Mouse (Mus musculus) midbrain, embryonic 13.5 days (tissue): ENCODE results near the gene Iqce. TPM values are rescaled to one million over a fixed set of nuclear protein-coding genes. Genes with fewer than 3 reads are reported as not detected.

ENCODE experiments used
- ATAC-seq: fragments of 200-750 bp; cut with Nextera tagmentation; 2 replicates; pipeline ENCODE4 v1.8.0; 2017; ENCODE audit warnings: mild to moderate bottlenecking, moderate TSS enrichment, moderate library complexity
- H3K27ac ChIP-seq: fragments of 300-500 bp; sonication (generic); 2 replicates; pipeline ENCODE4 v1.5.1; 2015; ENCODE audit warnings: inconsistent platforms, mild to moderate bottlenecking, moderate library complexity
- H3K27me3 ChIP-seq: fragments of 300-500 bp; sonication (generic); 2 replicates; pipeline ENCODE4 v1.6.1; 2015; ENCODE audit warnings: mild to moderate bottlenecking, inconsistent platforms
- H3K36me3 ChIP-seq: fragments of 300-500 bp; sonication (generic); 2 replicates; pipeline ENCODE4 v1.6.1; 2015; ENCODE audit warnings: mild to moderate bottlenecking, inconsistent platforms
- H3K4me1 ChIP-seq: fragments of 300-500 bp; sonication (generic); replicated peaks from 2 replicates; pipeline ENCODE4 v1.6.1; 2015; ENCODE audit warnings: inconsistent platforms
- H3K4me2 ChIP-seq: fragments of 300-500 bp; sonication (generic); replicated peaks from 2 replicates; pipeline ENCODE4 v1.6.1; 2015; ENCODE audit warnings: moderate library complexity, mild to moderate bottlenecking, inconsistent platforms
- H3K4me3 ChIP-seq: fragments of 300-500 bp; sonication (generic); replicated peaks from 2 replicates; pipeline ENCODE4 v1.5.1; 2015; ENCODE audit warnings: mild to moderate bottlenecking, inconsistent platforms
- H3K9ac ChIP-seq: fragments of 300-500 bp; sonication (generic); replicated peaks from 2 replicates; pipeline ENCODE4 v1.6.1; 2015; ENCODE audit warnings: mild to moderate bottlenecking, inconsistent platforms
- H3K9me3 ChIP-seq: fragments of 300-500 bp; sonication (generic); 2 replicates; pipeline ENCODE4 v1.6.1; 2016; ENCODE audit warnings: mild to moderate bottlenecking, inconsistent platforms
- WGBS: fragments of 180-500 bp; shearing (Covaris S2); methylation state at CpG from one replicate; pipeline ENCODE4 v1.1.7; 2015; 5-methylcytosine and 5-hydroxymethylcytosine counted together
- polyA plus RNA-seq: library from polyadenylated mRNA; unstranded; fragments of >200 nt; fragmentation: Nextera tagmentation; extraction: Ambion mirVana; gene quantifications from 2 replicates; pipeline ENCODE4 v1.2.1, GENCODE M21; 2015

Gene Iqce
- polyA plus RNA-seq, 1 experiment from 2014 or later = 24.4 TPM

- Histone ChIP-seq H3K4me1 (peaks cover 85% of the 10 kb centered on the region), H3K27me3 (no peaks in the 10 kb centered on the region), H3K9ac (peak overlapping the region; percentile 100), H3K9me3 (no peaks in the 10 kb centered on the region), H3K4me3 (peak overlapping the region; percentile 81), H3K27ac (peak overlapping the region; percentile 65), H3K4me2 (peak overlapping the region; percentile 100), H3K36me3 (peaks cover 33% of the 10 kb centered on the region)
- 80% methylated on average over 15 of the region's 15 CpGs for WGBS
- no peak for ATAC-seq
Measured at GRCm38 (mm10) chr5:140644702-140645201, 57.4 kb downstream of the Iqce start.

- H3K4me3 ChIP-seq = peak overlapping the region; percentile 81; the same call in 1 of the 2 replicates
- ATAC-seq = no peak
- H3K27ac ChIP-seq = no peak overlapping the region
- no peaks in the 10 kb centered on the region for H3K9me3 ChIP-seq
- peaks cover 85% of the 10 kb centered on the region for H3K4me1 ChIP-seq
- peaks cover 37% of the 10 kb centered on the region for H3K36me3 ChIP-seq
- 91% methylated on average over 6 of the region's 6 CpGs for WGBS
- no peak overlapping the region for H3K9ac ChIP-seq
- no peaks in the 10 kb centered on the region for H3K27me3 ChIP-seq
- peak overlapping the region; percentile 100 for H3K4me2 ChIP-seq
Measured at GRCm38 (mm10) chr5:140644263-140644662, 57.9 kb downstream of the Iqce start.

GRCm38 (mm10) chr5:140642076-140642475 lies 60.1 kb downstream of the Iqce start:
- H3K9me3 ChIP-seq = no peaks in the 10 kb centered on the region
- H3K27ac ChIP-seq = no peak overlapping the region
- H3K4me3 ChIP-seq = no peak overlapping the region
- no peak for ATAC-seq
- no peak overlapping the region for H3K4me2 ChIP-seq
- no peaks in the 10 kb centered on the region for H3K27me3 ChIP-seq
- WGBS = 78% methylated on average over 3 of the region's 3 CpGs
- H3K9ac ChIP-seq = 0 out of 2 replicates have a peak overlapping the region, but pooled peaks have one; percentile 28
- peaks cover 58% of the 10 kb centered on the region for H3K36me3 ChIP-seq
- H3K4me1 ChIP-seq = peaks cover 86% of the 10 kb centered on the region

- H3K27ac ChIP-seq = peak overlapping the region; percentile 47
- ATAC-seq = peak; percentile 28; the same call in 1 of the 2 replicates
- WGBS = 81% methylated on average over 10 of the region's 10 CpGs
Measured at GRCm38 (mm10) chr5:140641254-140641928, 60.8 kb downstream of the Iqce start.

GRCm38 (mm10) chr5:140640812-140641211 lies 61.4 kb downstream of the Iqce start:
- Histone ChIP-seq H3K27me3 (no peaks in the 10 kb centered on the region), H3K4me2 (no peak overlapping the region), H3K27ac (no peak overlapping the region), H3K4me1 (peaks cover 77% of the 10 kb centered on the region), H3K36me3 (peaks cover 66% of the 10 kb centered on the region), H3K9me3 (no peaks in the 10 kb centered on the region), H3K4me3 (no peak overlapping the region), H3K9ac (no peak overlapping the region)
- peak; percentile 9 for ATAC-seq
- WGBS = 90% methylated on average over 2 of the region's 2 CpGs

More at GRCm38 (mm10) chr5:140641254-140641928, 60.8 kb downstream of the Iqce start:
- no peak overlapping the region for H3K4me3 ChIP-seq
- H3K9me3 ChIP-seq = no peaks in the 10 kb centered on the region
- peaks cover 82% of the 10 kb centered on the region for H3K4me1 ChIP-seq
- H3K27me3 ChIP-seq = no peaks in the 10 kb centered on the region
- H3K36me3 ChIP-seq = peaks cover 62% of the 10 kb centered on the region
- H3K9ac ChIP-seq = 0 out of 2 replicates have a peak overlapping the region, but pooled peaks have one; percentile 28
- no peak overlapping the region for H3K4me2 ChIP-seq

- H3K9ac ChIP-seq = no peak overlapping the region
- no peaks in the 10 kb centered on the region for H3K27me3 ChIP-seq
- no peak overlapping the region for H3K4me3 ChIP-seq
- 84% methylated on average over 14 of the region's 14 CpGs for WGBS
- no peak overlapping the region for H3K4me2 ChIP-seq
- no peak for ATAC-seq
- no peak overlapping the region for H3K27ac ChIP-seq
- H3K36me3 ChIP-seq = peaks cover 67% of the 10 kb centered on the region
- peaks cover 67% of the 10 kb centered on the region for H3K4me1 ChIP-seq
- no peaks in the 10 kb centered on the region for H3K9me3 ChIP-seq
Measured at GRCm38 (mm10) chr5:140639871-140640270, 62.3 kb downstream of the Iqce start.

- Histone ChIP-seq H3K4me2 (no peak overlapping the region), H3K27ac (no peak overlapping the region), H3K9me3 (no peaks in the 10 kb centered on the region), H3K27me3 (no peaks in the 10 kb centered on the region), H3K9ac (no peak overlapping the region), H3K36me3 (peaks cover 67% of the 10 kb centered on the region), H3K4me3 (no peak overlapping the region), H3K4me1 (peaks cover 62% of the 10 kb centered on the region)
- WGBS = 93% methylated on average over 4 of the region's 4 CpGs
- ATAC-seq = no peak
Measured at GRCm38 (mm10) chr5:140639312-140639711, 62.9 kb downstream of the Iqce start.

GRCm38 (mm10) chr5:140638484-140638883 lies 63.7 kb downstream of the Iqce start:
- Histone ChIP-seq H3K27me3 (no peaks in the 10 kb centered on the region), H3K9ac (no peak overlapping the region), H3K27ac (no peak overlapping the region), H3K36me3 (peaks cover 68% of the 10 kb centered on the region), H3K4me2 (no peak overlapping the region), H3K4me3 (no peak overlapping the region), H3K4me1 (peaks cover 56% of the 10 kb centered on the region), H3K9me3 (no peaks in the 10 kb centered on the region)
- ATAC-seq = no peak
- 92% methylated on average over 6 of the region's 6 CpGs for WGBS

- peaks cover 51% of the 10 kb centered on the region for H3K4me1 ChIP-seq
- ATAC-seq = no peak
- WGBS = 97% methylated on average over 3 of the region's 3 CpGs
Measured at GRCm38 (mm10) chr5:140637989-140638388, 64.2 kb downstream of the Iqce start.

GRCm38 (mm10) chr5:140637058-140637410 lies 65.1 kb downstream of the Iqce start:
- ATAC-seq = no peak
- WGBS = 79% methylated on average over 6 of the region's 6 CpGs
- H3K4me2 ChIP-seq = no peak overlapping the region
- 0 out of 2 replicates have a peak overlapping the region, but pooled peaks have one; percentile 4 for H3K27ac ChIP-seq
- peaks cover 82% of the 10 kb centered on the region for H3K36me3 ChIP-seq
- no peak overlapping the region for H3K9ac ChIP-seq
- H3K4me1 ChIP-seq = peaks cover 42% of the 10 kb centered on the region
- H3K4me3 ChIP-seq = no peak overlapping the region
- no peaks in the 10 kb centered on the region for H3K9me3 ChIP-seq
- H3K27me3 ChIP-seq = no peaks in the 10 kb centered on the region

More at GRCm38 (mm10) chr5:140637989-140638388, 64.2 kb downstream of the Iqce start:
- Histone ChIP-seq H3K27ac (no peak overlapping the region), H3K9ac (no peak overlapping the region), H3K4me3 (no peak overlapping the region), H3K4me2 (no peak overlapping the region), H3K9me3 (no peaks in the 10 kb centered on the region), H3K36me3 (peaks cover 73% of the 10 kb centered on the region), H3K27me3 (no peaks in the 10 kb centered on the region)

GRCm38 (mm10) chr5:140636316-140637057 lies 65.7 kb downstream of the Iqce start:
- 93% methylated on average over 7 of the region's 7 CpGs for WGBS

More at GRCm38 (mm10) chr5:140636316-140637057, 65.7 kb downstream of the Iqce start:
- Histone ChIP-seq H3K4me1 (peaks cover 36% of the 10 kb centered on the region), H3K4me3 (no peak overlapping the region), H3K4me2 (no peak overlapping the region), H3K9ac (no peak overlapping the region), H3K9me3 (no peaks in the 10 kb centered on the region), H3K36me3 (peaks cover 88% of the 10 kb centered on the region), H3K27ac (0 out of 2 replicates have a peak overlapping the region, but pooled peaks have one; percentile 4), H3K27me3 (no peaks in the 10 kb centered on the region)
- ATAC-seq = no peak
